Mouse (Mus musculus) stomach, embryonic 14.5 days (tissue): Measurements from ENCODE around the gene Fcgr1. TPM values are rescaled to one million over a fixed set of nuclear protein-coding genes. Genes with fewer than 3 reads are reported as not detected.
"Not testable (repeated sequence)": the region's sequence is repeated elsewhere in the genome, so short reads cannot be mapped to it uniquely, and the experiment has no call there.

Experiments used
- ATAC-seq: fragments of 200-750 bp; cut with Nextera tagmentation; 2 replicates; pipeline ENCODE4 v1.8.0; 2017; ENCODE audit warnings: low read depth, moderate TSS enrichment; ENCODE audit not compliant: insufficient number of reproducible peaks, insufficient read depth, low FRiP score
- H3K27ac ChIP-seq: fragments of 300-500 bp; sonication (generic); 2 replicates; pipeline ENCODE4 v1.5.1; 2014; ENCODE audit warnings: mild to moderate bottlenecking, low read length, moderate library complexity, mixed read lengths
- H3K27me3 ChIP-seq: fragments of 300-500 bp; sonication (generic); 2 replicates; pipeline ENCODE4 v1.6.1; 2014; ENCODE audit warnings: low read length, control low read depth, mixed read lengths; ENCODE audit not compliant: control insufficient read depth, insufficient read depth
- H3K36me3 ChIP-seq: fragments of 300-500 bp; sonication (generic); 2 replicates; pipeline ENCODE4 v1.6.1; 2014; ENCODE audit warnings: mild to moderate bottlenecking, control low read depth, low read length, moderate library complexity, mixed read lengths; ENCODE audit not compliant: control insufficient read depth, insufficient read depth
- H3K4me1 ChIP-seq: fragments of 300-500 bp; sonication (generic); 2 replicates; pipeline ENCODE4 v1.6.1; 2014; ENCODE audit warnings: low read length, control low read depth, mixed read lengths; ENCODE audit not compliant: control insufficient read depth, insufficient read depth
- H3K4me2 ChIP-seq: fragments of 300-500 bp; sonication (generic); replicated peaks from 2 replicates; pipeline ENCODE4 v1.6.1; 2014; ENCODE audit warnings: low read depth, low read length, control low read depth
- H3K4me3 ChIP-seq: fragments of 300-500 bp; sonication (generic); 2 replicates; pipeline ENCODE4 v1.5.1; 2014; ENCODE audit warnings: low read depth, low read length, control low read depth
- H3K9ac ChIP-seq: fragments of 300-500 bp; sonication (generic); replicated peaks from 2 replicates; pipeline ENCODE4 v1.6.1; 2014; ENCODE audit warnings: low read depth, mild to moderate bottlenecking, control low read depth, low read length, moderate library complexity, mixed read lengths
- H3K9me3 ChIP-seq: fragments of 300-500 bp; sonication (generic); 2 replicates; pipeline ENCODE4 v1.6.1; 2016; ENCODE audit warnings: low read depth, low read length, control low read depth; ENCODE audit not compliant: control insufficient read depth
- WGBS: fragments of 180-500 bp; shearing (Covaris S2); extraction: QIAGEN DNeasy Blood & Tissue Kit; methylation state at CpG from one replicate; pipeline ENCODE4 v1.1.7; 2014; 5-methylcytosine and 5-hydroxymethylcytosine counted together
- polyA plus RNA-seq: library from polyadenylated mRNA; unstranded; fragments of >200 nt; fragmentation: Nextera tagmentation; extraction: Ambion mirVana; gene quantifications from 2 replicates; pipeline ENCODE4 v1.2.1, GENCODE M21; 2014

Gene Fcgr1
- polyA plus RNA-seq, 1 experiment from 2014 or later = 3.8 TPM

DNA sequence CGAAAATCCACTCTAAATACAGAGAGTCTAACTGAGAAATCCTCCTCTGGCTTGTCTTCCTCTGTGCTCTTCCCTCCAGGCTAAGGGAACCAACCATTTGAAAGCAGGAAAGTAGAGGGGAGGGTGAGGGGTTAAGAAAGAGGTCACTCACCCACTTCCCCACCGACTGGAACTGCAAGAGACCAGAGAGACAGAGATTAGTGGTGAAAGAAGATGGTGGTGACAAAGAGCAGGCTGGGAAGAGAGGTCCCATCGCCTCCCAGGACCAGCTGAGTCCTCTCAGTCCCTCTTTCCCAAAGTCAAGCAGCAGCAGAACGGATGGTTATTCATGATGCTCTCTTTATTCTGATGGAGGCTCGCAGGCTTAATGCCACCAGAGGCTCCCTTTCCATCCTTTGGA, 401 bp downstream of the Fcgr1 start:
- no peak overlapping the region for H3K4me2 ChIP-seq

DNA sequence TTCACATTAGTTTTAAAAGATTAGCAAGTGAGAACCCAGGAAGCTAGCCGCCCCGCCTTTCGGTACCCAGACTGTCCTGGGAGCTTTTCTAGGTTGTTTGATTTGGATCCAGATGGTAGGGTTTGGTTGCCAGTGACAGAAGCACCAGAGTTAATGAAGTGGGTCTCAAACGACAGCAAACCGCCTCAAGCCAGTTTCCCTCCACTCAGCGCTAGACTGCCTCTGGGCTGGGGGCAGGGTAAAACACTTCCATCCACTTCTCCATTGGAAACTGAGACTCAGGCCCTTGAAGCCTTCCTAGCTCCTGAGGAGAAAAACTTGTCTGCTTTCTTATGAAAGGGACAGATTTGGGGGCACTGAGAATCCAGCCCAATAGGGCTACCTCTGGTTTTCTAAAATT, 1.1 kb downstream of the Fcgr1 start:
- WGBS = 58% methylated on average over 6 of the region's 6 CpGs
- no peak overlapping the region for H3K27ac ChIP-seq

More for the DNA sequence above, 401 bp downstream of the Fcgr1 start:
- no peaks in the 10 kb centered on the region for H3K4me1 ChIP-seq
- no peak overlapping the region for H3K9ac ChIP-seq
- no peaks in the 10 kb centered on the region for H3K36me3 ChIP-seq
- no peaks in the 10 kb centered on the region for H3K9me3 ChIP-seq
- no peak overlapping the region for H3K27ac ChIP-seq
- H3K27me3 ChIP-seq = no peaks in the 10 kb centered on the region
- 48% methylated on average over 5 of the region's 5 CpGs for WGBS
- ATAC-seq = no peak
- H3K4me3 ChIP-seq = no peak overlapping the region

DNA sequence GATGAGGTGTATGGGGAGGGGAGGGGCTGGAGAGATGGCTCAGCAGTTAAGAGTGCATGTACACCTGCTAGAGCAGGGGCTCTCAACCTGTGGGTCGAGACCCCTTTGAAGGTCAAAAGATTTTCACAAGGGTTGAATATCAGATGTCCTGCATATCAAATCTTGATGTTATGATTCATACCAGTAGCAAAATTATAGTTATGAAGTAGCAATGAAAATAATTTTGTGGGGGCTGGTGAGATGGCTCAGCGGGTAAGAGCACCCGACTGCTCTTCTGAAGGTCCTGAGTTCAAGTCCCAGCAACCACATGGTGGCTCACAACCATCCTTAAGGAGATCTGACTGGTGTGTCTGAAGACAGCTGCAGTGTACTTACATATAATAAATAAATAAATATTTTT, 3.0 kb downstream of the Fcgr1 start:
- H3K36me3 ChIP-seq, H3K9me3 ChIP-seq, ATAC-seq, H3K4me1 ChIP-seq, H3K9ac ChIP-seq, H3K27ac ChIP-seq, H3K27me3 ChIP-seq, H3K4me3 ChIP-seq, H3K4me2 ChIP-seq: not testable (repeated sequence)
- 91% methylated on average over 3 of the region's 3 CpGs for WGBS

More for the DNA sequence above, 1.1 kb downstream of the Fcgr1 start:
- H3K4me2 ChIP-seq = no peak overlapping the region
- H3K9me3 ChIP-seq = no peaks in the 10 kb centered on the region
- H3K9ac ChIP-seq = no peak overlapping the region
- no peaks in the 10 kb centered on the region for H3K36me3 ChIP-seq
- H3K4me1 ChIP-seq = no peaks in the 10 kb centered on the region
- H3K4me3 ChIP-seq = no peak overlapping the region
- ATAC-seq = no peak
- H3K27me3 ChIP-seq = no peaks in the 10 kb centered on the region

DNA sequence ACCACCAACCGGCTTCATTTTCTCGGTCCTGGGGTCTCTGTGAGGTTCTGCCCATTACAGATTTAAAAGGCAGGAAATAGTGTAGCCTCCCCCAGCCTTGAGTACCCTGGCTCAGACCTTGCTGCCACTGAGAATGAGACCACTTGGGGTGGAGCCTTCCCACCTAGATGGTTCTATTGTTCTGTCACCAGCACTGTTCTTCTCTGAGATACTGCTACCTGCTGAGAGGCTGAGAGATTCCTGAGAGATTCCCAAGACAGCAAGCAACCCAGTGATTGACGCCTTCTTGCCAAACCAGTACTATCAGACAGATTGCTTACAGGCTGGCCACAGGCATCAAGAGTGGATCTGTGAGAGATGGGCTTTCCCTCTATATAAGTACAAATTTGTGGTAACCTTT, 4.6 kb downstream of the Fcgr1 start:
- Histone ChIP-seq H3K9ac (no peak overlapping the region), H3K36me3 (no peaks in the 10 kb centered on the region), H3K27ac (no peak overlapping the region), H3K27me3 (no peaks in the 10 kb centered on the region), H3K4me1 (no peaks in the 10 kb centered on the region), H3K4me2 (no peak overlapping the region), H3K9me3 (no peaks in the 10 kb centered on the region), H3K4me3 (no peak overlapping the region)
- ATAC-seq = no peak
- WGBS = 59% methylated on average over 3 of the region's 3 CpGs

DNA sequence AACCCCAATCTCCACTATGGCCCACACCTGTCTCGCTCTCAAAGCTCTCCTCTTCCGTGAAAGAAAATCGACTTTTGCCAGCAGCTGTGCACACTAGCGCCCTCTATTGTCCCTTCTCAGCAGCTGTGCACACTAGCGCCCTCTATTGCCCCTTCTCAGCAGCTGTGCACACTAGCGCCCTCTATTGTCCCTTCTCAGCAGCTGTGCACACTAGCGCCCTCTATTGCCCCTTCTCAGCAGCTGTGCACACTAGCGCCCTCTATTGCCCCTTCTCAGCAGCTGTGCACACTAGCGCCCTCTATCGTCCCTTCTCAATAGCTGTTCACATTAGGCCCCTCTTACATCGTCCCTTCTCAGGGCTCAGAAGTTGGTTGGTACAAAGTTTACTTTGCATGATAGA, 6.4 kb downstream of the Fcgr1 start:
- H3K27ac ChIP-seq, H3K36me3 ChIP-seq, H3K4me2 ChIP-seq, ATAC-seq, H3K9me3 ChIP-seq, H3K27me3 ChIP-seq, H3K4me1 ChIP-seq, H3K9ac ChIP-seq, H3K4me3 ChIP-seq: not testable (repeated sequence)
- 86% methylated on average over 11 of the region's 11 CpGs for WGBS

DNA sequence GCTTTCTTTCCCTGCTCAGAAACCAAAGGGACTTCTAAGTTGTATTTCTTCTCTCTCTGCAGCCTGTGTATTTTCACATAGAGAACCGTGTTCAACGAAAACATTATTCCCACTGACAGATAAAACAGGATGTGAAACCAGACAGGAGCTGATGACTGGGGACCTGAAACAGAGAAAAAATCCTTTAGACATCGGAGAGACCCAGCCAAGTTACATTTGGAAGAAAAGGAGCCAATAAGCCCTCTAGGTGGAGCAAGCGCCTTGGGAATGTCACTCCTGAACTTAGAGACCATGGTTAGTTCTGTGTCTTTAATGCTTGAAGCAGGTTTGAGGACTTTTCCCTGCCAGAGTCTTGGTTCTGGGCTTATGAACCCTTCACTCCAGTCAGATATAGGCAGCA, 9.3 kb downstream of the Fcgr1 start:
- no peaks in the 10 kb centered on the region for H3K9me3 ChIP-seq
- ATAC-seq = no peak
- no peaks in the 10 kb centered on the region for H3K27me3 ChIP-seq
- H3K4me2 ChIP-seq = 0 out of 2 replicates have a peak overlapping the region, but pooled peaks have one; percentile 1
- H3K4me1 ChIP-seq = 0 out of 2 replicates have a peak, but pooled peaks cover 4% of the 10 kb centered on the region
- H3K9ac ChIP-seq = no peak overlapping the region
- no peaks in the 10 kb centered on the region for H3K36me3 ChIP-seq
- H3K27ac ChIP-seq = no peak overlapping the region
- 18% methylated on average over 4 of the region's 4 CpGs for WGBS
- H3K4me3 ChIP-seq = no peak overlapping the region

DNA sequence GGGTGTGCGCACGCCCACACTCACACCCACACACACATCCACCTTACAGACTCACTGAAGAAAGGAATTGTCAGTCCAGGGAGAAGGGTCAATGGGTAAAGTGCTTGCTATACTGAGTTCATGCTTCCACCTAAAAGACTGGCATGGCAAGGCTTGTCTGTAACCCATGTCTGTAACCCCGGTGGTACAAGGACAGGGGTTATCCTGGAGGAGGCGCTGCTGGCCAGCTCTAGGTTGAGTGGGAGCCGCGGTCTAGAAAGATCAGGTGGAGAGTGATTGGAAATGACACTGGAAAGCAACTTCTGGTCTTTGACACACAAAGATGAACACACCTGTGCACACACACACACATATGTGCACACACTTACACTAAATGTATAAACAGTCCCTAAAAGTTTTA, 13.1 kb downstream of the Fcgr1 start:
- Histone ChIP-seq H3K9me3 (no peaks in the 10 kb centered on the region), H3K27me3 (no peaks in the 10 kb centered on the region), H3K4me1 (0 out of 2 replicates have a peak, but pooled peaks cover 7% of the 10 kb centered on the region), H3K4me2 (no peak overlapping the region), H3K27ac (no peak overlapping the region), H3K9ac (no peak overlapping the region), H3K4me3 (no peak overlapping the region), H3K36me3 (no peaks in the 10 kb centered on the region)
- WGBS = 58% methylated on average over 6 of the region's 6 CpGs
- no peak for ATAC-seq

DNA sequence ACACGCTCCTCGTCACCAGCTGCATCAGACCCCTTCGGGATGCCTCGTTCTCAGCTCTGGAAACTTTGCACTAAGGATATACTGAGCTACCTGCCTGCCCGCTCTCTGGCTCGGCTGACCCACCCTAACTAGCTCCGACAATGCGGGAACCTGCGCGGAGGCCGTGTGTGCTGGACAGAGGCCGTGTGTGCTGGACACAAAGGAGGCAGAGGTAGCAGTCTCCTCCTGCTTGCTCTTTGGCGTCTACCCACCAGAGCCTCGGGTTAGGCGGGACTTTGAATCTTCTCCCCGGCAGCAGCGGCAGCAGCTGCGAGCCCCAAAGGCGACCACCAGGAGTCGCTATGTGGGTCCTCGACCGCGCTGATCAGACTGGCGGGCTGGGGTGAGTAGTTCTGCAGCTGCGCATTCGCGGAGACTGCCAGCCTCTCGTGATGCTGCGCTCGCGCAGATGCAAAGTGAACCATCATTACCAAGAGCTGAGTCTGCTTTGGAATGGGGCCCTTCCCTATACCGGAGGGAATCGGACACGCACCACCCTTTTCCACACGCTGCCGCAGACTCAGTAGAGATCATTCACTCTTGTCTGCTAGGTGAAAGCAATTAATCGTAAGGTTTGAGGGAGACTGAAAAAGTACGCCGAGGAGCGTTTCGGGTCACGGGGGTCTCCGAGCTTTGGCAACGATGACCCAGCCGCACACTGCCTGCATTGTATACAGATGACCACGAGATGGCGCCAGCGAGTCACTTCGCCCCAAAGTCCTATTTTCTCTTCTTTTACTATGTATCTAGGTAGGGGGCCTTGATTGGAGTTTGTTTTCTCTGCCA, 15.8 kb downstream of the Fcgr1 start:
- H3K9me3 ChIP-seq = no peaks in the 10 kb centered on the region
- peak; percentile 90 for ATAC-seq
- WGBS = under 1% methylated on average over 49 of the region's 49 CpGs

More for the DNA sequence above, 15.8 kb downstream of the Fcgr1 start:
- H3K9ac ChIP-seq = peak overlapping the region; percentile 43
- H3K36me3 ChIP-seq = no peaks in the 10 kb centered on the region
- H3K4me3 ChIP-seq = peak overlapping the region; percentile 39
- peak overlapping the region; percentile 72 for H3K4me2 ChIP-seq
- 0 out of 2 replicates have a peak, but pooled peaks cover 7% of the 10 kb centered on the region for H3K4me1 ChIP-seq
- H3K27me3 ChIP-seq = no peaks in the 10 kb centered on the region
- peak overlapping the region; percentile 74 for H3K27ac ChIP-seq
